Mouse (Mus musculus) frontal cortex, adult (tissue): ENCODE results near the gene Lgsn.
A peak's percentile ranks its signal among the peaks of the same experiment; 100 is the strongest.

Experiments used
- ATAC-seq: cut with Nextera tagmentation; 2 replicates; pipeline ENCODE4 v1.9.2; 2017; ENCODE audit warnings: mild to moderate bottlenecking, moderate library complexity, mixed read lengths; ENCODE audit not compliant: low TSS enrichment

Lgsn gene

GRCm38 (mm10) chr1:31176101-31176500 is at the start of gene Lgsn:
Gene Lgsn (plus strand): TSS chr1:31176401.
- ATAC-seq = no peak

GRCm38 (mm10) chr1:31138387-31138786 is 37.8 kb upstream of the Lgsn start:
- no peak for ATAC-seq

- ATAC-seq = peak; percentile 85
These were observed 33.7 kb upstream of the Lgsn start for GRCm38 (mm10) chr1:31142288-31143094.

GRCm38 (mm10) chr1:31143571-31143970 is 32.6 kb upstream of the Lgsn start:
- ATAC-seq = no peak

GRCm38 (mm10) chr1:31149671-31150070 is 26.5 kb upstream of the Lgsn start:
- peak; percentile 66 for ATAC-seq

- ATAC-seq = no peak
These were observed 25.7 kb upstream of the Lgsn start for GRCm38 (mm10) chr1:31150546-31150945.

- ATAC-seq = no peak
These were observed 23.3 kb upstream of the Lgsn start for GRCm38 (mm10) chr1:31152799-31153426.

- peak; percentile 93 for ATAC-seq
These were observed 22.3 kb upstream of the Lgsn start for GRCm38 (mm10) chr1:31153793-31154349.

- no peak for ATAC-seq
These were observed 20.0 kb upstream of the Lgsn start for GRCm38 (mm10) chr1:31156185-31156584.

GRCm38 (mm10) chr1:31156884-31157283 is 19.3 kb upstream of the Lgsn start:
- 0 out of 2 replicates have a peak, but pooled peaks have one; percentile 24 for ATAC-seq

- ATAC-seq = no peak
These were observed 11.5 kb upstream of the Lgsn start for GRCm38 (mm10) chr1:31164527-31165189.

- ATAC-seq = no peak
These were observed 10.7 kb upstream of the Lgsn start for GRCm38 (mm10) chr1:31165326-31166121.

GRCm38 (mm10) chr1:31175401-31175800 is 800 bp upstream of the Lgsn start:
- ATAC-seq = peak; percentile 65; the same call in 1 of the 2 replicates

GRCm38 (mm10) chr1:31178264-31178663 is 2.1 kb downstream of the Lgsn start:
- peak; percentile 62; the same call in 1 of the 2 replicates for ATAC-seq

- no peak for ATAC-seq
These were observed 14.2 kb downstream of the Lgsn start for GRCm38 (mm10) chr1:31190237-31190866.

GRCm38 (mm10) chr1:31195633-31196032 is 19.4 kb downstream of the Lgsn start:
- ATAC-seq = no peak

GRCm38 (mm10) chr1:31196959-31197358 is 20.8 kb downstream of the Lgsn start:
- ATAC-seq = no peak

GRCm38 (mm10) chr1:31203771-31204170 is 27.6 kb downstream of the Lgsn start:
- ATAC-seq = peak; percentile 96

GRCm38 (mm10) chr1:31205346-31205745 is 29.1 kb downstream of the Lgsn start:
- ATAC-seq = no peak; the same call in 1 of the 2 replicates

GRCm38 (mm10) chr1:31205770-31206169 is 29.6 kb downstream of the Lgsn start:
- no peak for ATAC-seq

GRCm38 (mm10) chr1:31210144-31210543 is 33.9 kb downstream of the Lgsn start:
- peak; percentile 86 for ATAC-seq
